Mouse (Mus musculus) mouse trophoblast stem cell (cell line): ENCODE data around the gene Slc11a1.

Experiments used
- in situ Hi-C, 2 experiments: fragments of 300-500 bp; cut with MseI, MboI; formaldehyde crosslinking; loops; 2 replicates in 1 of 2; 3 replicates in 1 of 2; pipeline ENCODE4 v1.15.1; 2025

Slc11a1 gene

DNA sequence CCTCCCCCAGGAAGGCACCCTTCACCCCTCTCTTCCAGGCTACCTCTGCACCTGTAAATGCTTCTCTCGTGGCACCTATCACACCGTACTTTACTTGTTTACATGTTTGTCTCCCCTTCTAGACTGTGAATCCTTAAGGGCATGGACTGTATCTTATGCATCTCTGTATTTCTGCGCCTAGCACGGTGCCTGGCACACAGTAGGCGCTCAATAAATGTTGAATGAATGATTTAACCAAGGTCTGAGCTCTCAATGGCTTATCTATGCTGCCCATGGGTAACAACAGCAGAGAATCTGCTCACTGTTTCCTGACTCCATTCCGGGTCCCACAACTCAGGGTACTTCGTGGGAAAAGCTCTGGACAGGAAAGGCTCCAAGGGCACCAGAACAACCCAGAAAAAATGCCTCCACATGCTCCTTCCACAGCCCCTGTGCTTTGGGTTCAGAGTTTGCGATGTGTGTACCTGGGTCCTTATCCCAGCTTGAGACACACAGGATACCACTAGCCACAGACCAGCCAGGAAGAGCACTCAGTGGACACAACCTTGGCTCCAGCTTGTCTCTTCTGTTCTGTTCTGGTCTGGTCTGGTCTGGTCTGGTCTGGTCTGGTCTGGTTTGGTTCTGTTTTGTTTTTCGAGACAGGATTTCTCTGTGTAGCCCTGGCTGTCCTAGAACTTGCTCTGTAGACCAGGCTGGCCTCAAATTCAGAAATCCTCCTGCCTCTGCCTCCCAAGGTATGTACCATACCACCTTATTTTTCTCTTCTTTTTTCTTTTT, 21.4 kb upstream of the Slc11a1 start:
- in situ Hi-C loops, result no loop called here

GRCm38 (mm10) chr1:74357531-74357930, 17.5 kb upstream of the Slc11a1 start:
- in situ Hi-C loops, result no loop called here

DNA sequence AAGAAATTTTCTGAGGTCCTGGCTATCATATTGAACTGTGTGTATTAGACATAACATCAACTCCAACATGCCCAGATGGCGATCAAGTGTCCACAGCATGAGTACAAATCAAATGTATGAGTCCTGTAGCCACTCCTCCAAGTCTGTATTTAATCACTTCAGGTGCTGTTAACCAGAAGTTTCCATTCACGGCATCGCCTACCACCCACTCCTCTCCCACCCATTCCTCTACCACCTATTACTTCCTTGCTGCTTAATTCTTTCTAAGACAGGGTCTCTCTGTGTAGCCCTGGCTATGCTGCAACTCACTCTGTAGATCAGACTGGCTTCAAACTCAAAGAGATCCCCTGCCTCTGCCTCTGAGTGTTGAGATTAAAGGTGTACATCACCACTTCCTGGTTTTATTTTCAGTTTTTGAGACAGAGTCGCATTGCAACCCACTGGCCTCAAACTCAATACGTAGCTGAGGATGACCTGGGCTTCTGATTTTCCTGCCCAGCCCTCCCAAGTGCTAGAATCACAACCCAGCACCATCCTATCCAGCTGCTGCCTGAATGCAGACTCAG, 15.0 kb upstream of the Slc11a1 start:
- in situ Hi-C loops, result loop anchor here in 1 of 2 experiments (10.0 kb wide), 2 partner anchors 45 to 155 kb away; no protein-coding TSS in a partner anchor

DNA sequence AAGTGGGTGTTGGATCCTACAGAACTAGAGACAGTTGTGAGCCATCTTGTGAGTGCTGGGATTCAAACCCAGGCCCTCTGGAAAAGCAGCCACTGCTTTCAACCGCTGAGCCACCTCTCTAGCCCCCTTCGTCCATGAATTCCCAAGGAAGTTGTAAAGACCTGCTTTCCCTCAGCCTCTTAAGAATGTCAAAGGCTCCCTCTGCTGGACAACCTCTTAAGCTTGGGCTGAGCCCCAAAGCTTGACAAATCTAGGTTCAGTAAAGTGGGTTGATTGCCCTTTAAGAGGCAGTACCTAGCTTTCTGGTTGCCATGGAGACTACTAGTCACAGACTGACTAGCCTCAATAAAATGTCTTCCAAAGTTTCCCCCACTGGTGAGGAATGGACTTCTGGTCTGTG, 13.2 kb upstream of the Slc11a1 start, which contains the start of gene Catip:
TSS of gene Catip (plus strand) at position 297 of the 400 bp plus-strand sequence.
- in situ Hi-C loops, result loop anchor here in 1 of 2 experiments (10.0 kb wide), 2 partner anchors 47 to 157 kb away; no protein-coding TSS in a partner anchor

DNA sequence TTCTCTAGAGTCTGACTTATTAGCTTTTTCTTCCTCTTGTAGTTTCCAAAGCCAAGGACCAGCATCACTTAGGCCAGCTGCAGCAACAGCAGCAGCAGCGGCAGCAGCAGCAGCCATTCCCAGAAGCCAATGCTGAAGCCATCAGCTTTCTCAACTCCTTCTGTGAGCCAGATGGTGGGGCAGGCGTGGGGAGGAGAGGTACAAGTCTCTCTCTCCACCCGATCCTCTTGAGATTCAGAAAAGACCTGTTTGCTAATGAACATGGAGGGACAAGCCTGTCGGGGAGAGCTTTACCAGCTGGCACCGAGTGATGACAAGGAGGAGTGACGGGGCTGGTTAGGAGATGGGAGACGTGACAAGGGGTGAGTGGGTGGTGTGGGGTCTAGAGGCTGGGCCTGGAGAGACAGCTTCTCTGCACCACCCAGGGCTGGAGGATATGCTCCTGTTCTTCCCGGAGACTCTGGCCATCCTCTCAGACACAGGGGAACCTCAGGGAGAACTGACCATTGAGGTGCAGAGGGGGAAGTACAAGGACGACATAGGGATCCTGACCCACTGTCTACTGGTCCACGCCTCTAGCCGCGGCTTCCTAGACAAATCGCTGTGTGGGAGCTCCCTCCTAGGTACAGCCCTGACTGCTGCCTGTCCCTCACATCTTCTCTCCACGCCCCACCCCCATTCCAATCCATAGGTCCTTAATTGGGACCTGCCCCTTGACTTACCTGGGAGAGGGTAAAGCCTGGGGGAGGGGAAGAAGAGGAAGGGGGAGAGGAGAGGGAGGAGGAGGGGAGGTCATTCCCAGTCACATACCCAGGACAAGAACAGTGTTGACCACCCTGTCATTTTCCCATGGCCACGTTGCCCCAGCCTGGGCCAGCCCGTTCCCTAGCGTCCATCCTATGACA, 12.4 kb upstream of the Slc11a1 start:
- in situ Hi-C loops, result loop anchor here in 1 of 2 experiments (10.0 kb wide), 2 partner anchors 48 to 158 kb away; no protein-coding TSS in a partner anchor

DNA sequence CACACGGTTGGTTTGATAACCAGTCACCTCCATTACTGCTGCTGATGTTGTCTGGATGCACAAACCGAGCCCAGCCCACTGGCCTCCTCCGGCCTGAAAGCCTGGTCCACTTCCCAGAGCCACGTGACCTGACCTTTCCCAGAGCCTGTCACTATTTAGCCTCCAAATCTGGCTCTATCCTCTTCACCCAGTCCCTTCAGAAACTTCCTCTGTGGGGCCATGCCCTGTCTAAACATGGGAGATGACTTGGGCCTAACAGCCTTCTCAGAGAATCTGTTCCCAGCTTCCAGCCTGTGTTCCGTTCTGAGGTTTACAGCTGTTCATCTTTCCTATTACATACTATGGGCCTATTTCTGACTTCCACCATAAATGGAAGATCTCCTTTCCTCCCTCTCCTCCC, 11.6 kb upstream of the Slc11a1 start:
- in situ Hi-C loops, result loop anchor here in 1 of 2 experiments (10.0 kb wide), 2 partner anchors 49 to 159 kb away; no protein-coding TSS in a partner anchor

DNA sequence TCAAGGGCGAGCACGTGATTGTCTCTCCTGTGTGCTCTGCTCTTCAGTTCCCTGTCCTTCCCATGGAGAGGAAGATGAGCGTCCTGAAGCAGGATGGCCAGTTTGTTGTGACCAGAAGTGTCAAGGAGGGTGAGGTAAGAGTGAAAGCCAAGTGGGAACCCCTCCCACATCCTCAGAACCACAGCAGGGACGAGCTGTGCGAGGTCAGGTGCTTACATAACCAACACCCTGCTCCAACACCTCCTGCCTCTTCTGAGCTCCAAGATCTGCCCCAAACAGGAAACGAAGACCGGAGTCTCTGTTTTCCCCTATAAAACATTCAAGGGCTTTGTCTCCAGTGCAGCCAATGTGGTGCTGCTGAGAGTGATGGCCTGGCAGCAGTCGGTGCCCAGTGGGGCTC, 10.7 kb upstream of the Slc11a1 start:
- in situ Hi-C loops, result loop anchor here in 1 of 2 experiments (10.0 kb wide), 2 partner anchors 49 to 159 kb away; no protein-coding TSS in a partner anchor

DNA sequence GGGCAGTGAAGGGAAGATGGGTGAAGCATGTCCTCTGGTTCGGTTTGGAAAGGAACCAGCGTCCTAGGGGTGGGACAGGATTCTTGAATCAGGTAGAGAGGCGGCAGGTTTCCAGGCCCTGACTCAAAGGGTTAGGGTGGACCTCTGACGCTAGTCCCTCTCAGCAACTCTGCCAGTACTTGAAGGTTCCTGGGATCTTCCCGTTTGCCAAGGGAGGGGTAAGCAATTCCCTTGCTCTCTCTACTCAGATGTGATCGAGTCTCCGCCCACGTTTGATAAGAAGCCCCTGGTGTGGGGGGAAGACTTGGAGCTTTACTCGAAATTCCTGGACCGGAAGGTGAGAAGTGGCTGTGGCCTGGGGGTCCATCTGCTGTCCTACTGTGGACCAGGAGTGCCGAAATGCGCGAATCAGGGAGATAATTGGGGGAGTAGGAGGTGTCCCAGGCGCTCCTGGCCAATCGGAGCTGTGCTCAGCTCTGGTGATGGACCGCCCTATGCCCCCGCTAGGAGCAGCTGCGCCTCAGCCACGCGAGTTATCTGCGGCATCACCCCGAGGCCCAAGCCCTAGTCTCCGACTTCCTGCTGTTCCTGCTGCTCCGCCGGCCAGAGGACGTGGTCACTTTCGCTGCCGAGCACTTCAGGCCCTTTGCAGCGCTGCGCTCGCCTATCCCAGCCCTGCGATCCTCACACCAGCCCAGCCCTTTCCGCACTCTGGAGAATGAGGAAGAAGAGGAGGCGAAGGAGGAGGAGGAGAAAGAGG, 6.9 kb upstream of the Slc11a1 start:
- in situ Hi-C loops, result loop anchor here in 1 of 2 experiments (10.0 kb wide), 2 partner anchors 53 to 163 kb away; no protein-coding TSS in a partner anchor

GRCm38 (mm10) chr1:74370040-74370439, 5.0 kb upstream of the Slc11a1 start:
- in situ Hi-C loops, result no loop called here

DNA sequence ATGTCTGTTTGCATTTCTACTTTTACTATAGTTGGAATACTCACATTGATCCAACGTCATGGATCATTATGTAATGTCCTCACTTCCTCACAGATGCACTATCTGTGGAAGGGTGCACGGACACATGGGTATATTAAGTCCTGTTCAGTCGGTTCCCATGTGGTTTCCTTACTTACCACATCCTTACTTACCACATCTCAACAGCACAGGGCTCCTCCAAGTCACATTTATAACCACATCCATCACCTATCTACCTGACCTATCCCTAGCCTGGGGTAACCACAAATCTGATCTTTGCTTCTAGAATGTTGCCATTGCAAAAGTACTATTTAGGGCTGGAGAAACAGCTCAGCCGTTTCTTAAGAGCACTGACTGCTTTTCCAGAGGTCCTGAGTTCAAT, 1.6 kb upstream of the Slc11a1 start:
- in situ Hi-C loops, result no loop called here

DNA sequence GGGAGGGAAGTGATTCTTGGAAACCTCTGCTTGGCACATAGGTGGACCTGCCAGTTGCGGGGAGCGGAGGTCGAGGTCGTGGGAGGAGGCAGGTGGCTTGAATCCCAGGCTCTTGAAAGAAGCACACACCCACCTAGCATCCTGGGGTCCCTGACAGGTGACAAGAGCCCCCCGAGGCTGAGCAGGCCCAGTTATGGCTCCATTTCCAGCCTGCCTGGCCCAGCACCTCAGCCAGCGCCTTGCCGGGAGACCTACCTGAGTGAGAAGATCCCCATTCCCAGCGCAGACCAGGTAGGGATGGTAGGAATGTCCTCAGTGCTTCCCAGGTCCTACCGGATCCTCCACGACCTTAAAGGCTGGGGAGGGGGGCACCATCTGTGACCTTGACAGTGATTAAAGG, 566 bp downstream of the Slc11a1 start:
- in situ Hi-C loops, result no loop called here

- in situ Hi-C loops, result no loop called here
Measured at GRCm38 (mm10) chr1:74376396-74376795, 1.4 kb downstream of the Slc11a1 start.

- in situ Hi-C loops, result no loop called here
Measured at GRCm38 (mm10) chr1:74379058-74379504, 4.1 kb downstream of the Slc11a1 start.

DNA sequence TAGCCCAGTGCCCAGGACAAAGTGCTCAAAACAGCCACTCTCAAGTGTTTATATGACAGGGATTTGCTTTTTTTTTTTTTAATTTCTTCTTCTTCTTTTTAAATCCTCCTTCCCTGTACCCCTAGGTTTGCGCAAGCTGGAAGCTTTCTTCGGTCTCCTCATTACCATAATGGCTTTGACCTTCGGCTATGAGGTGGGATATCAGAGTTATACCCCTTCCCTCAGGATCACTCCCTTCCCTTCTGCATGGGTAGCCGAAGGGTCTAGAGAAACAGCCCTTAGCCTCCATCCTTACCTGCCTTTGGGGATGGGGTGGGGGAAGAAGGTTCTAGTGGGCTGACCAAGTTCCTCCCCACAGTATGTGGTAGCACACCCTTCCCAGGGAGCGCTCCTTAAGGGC, 5.5 kb downstream of the Slc11a1 start:
- in situ Hi-C loops, result no loop called here

DNA sequence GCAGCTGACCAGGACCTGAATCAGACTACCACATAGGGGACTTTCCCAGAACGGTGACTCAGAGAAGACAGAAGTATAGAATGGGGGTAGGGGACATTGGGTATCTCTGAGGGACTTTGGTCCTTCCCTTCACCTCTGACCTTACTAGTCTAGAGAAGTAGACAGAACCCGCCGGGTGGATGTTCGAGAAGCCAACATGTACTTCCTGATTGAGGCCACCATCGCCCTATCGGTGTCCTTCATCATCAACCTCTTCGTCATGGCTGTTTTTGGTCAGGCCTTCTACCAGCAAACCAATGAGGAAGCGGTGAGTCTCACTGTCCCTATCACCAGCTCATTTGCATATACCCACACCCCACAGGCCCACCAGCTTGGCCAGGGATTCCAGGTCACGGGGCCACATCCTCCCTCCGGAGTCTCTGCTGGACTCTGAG, 6.6 kb downstream of the Slc11a1 start:
- in situ Hi-C loops, result no loop called here

DNA sequence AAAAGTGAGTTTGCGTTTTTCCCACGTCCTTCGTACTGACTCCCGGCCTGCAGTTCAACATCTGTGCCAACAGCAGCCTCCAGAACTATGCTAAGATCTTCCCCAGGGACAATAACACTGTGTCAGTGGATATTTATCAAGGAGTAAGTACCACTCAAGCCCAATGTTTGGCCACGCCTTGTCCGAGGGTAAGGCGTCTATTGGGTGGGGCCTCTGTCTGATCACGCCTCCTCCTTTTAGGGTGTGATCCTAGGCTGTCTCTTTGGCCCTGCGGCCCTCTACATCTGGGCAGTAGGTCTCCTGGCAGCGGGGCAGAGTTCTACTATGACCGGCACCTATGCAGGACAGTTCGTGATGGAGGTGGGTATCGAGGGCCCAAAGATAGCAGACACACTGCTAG, 8.4 kb downstream of the Slc11a1 start:
- in situ Hi-C loops, result no loop called here

DNA sequence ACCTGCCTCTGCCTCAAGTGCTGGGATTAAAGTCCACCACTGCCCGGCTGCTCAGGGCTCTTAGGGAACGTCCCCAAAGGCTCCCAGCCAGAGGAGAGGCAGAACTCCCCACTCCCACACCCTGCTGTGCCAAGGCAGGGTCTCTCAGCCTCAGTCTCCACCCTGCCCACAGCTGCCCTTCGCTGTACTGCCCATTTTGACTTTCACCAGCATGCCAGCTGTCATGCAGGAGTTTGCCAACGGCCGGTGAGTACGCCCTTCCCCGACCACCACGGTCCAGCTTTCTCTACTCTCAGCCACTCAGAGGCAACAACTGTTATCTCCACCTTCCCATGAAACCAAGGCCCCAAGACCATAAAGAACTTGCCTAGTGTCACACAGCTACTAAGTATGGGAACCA, 9.5 kb downstream of the Slc11a1 start:
- in situ Hi-C loops, result no loop called here

DNA sequence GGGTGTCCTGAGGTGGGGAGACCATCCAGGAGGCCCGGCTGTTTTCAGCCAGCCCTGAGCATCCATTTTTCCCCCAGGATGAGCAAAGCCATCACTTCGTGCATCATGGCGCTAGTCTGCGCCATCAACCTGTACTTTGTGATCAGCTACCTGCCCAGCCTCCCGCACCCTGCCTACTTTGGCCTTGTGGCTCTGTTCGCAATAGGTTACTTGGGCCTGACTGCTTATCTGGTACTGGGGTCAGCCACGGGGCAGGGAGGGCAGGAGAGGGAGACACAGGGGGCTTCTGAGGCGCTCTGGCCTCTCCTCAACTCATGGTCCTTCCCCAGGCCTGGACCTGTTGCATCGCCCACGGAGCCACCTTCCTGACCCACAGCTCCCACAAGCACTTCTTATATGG, 10.1 kb downstream of the Slc11a1 start:
- in situ Hi-C loops, result no loop called here

DNA sequence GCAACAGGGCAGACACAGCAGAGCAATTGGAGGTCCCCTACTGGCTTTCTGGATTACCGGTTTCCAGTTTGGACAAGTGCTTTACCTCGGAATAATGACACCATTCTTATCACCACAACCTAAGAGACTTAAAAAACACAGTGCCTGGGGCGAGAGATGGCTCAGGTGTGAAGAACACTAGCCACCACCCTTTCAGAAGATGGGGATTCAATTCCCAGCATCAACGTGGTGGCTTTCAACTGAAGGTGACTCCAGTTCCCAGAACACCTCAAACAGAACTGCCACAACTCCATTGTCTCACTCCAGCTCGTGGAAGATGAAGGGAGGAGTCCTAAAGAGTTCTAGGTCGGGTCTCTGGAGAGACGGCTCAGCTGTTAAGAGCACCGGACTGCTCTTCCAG, 10.5 kb downstream of the Slc11a1 start:
- in situ Hi-C loops, result no loop called here

- in situ Hi-C loops, result no loop called here
Measured at GRCm38 (mm10) chr1:74386363-74386713, 11.3 kb downstream of the Slc11a1 start.
